Mouse (Mus musculus): ENCODE results near the gene Metap1d. TPM values are rescaled to one million over a fixed set of nuclear protein-coding genes. Genes with fewer than 3 reads are reported as not detected.

The Metap1d gene
- polyA plus RNA-seq, 1 experiment from 2014 or later, result 33.4 TPM

DNA sequence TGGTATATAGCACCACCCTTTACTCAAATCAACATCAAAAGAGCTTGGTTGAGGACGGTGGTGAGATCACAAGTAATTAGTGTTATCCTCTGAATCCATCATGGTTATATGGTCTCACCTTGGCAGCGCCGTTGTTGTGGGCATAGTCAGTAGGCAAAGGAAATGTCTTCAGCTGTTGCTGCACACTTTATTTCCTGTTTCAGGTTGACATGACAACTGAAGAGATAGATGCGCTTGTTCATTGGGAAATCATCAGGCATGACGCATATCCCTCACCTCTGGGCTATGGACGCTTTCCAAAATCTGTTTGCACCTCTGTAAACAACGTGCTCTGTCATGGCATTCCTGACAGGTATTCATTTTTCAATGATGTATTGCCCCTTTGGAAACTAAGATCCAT lies 58.1 kb downstream of the Metap1d start:
- WGBS, result 90% methylated on average over 7 of the region's 7 CpGs
- H3K9me3 ChIP-seq, result no peaks in the 10 kb centered on the region
- no peak overlapping the region for H3K27ac ChIP-seq
- H3K9ac ChIP-seq, result no peak overlapping the region
- 0 out of 2 replicates have a peak, but pooled peaks cover 3% of the 10 kb centered on the region for H3K4me1 ChIP-seq (replicated peaks)
- no peak for ATAC-seq (ENCODE audit: low FRiP score)
- no peak overlapping the region for H3K4me3 ChIP-seq
- no peak overlapping the region for H3K4me2 ChIP-seq
- 0 out of 2 replicates have a peak, but pooled peaks cover 2% of the 10 kb centered on the region for H3K36me3 ChIP-seq
- peaks cover 16% of the 10 kb centered on the region for H3K27me3 ChIP-seq

DNA sequence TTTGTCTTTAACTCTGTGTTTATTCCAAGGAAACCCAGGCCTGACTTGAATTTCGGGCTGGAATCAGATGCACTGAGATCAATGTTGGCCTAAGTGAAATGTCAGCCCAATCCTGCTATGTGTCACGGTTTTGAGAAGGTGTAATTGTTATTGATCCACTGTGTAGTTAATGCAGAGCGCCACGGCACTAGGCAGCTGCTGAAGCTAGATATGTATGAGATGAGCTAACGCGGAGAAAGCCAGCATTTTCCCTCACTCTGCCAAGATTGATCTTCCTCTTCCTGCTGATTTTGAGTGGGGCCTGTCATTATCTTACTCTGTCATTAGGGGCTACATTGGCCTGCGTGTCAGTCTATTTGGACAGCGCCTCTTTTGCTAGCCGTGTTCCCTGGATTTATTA lies 59.2 kb downstream of the Metap1d start:
- no peak for ATAC-seq (ENCODE audit: low FRiP score)
- H3K4me2 ChIP-seq, result no peak overlapping the region
- no peaks in the 10 kb centered on the region for H3K9me3 ChIP-seq
- 0 out of 2 replicates have a peak, but pooled peaks cover 6% of the 10 kb centered on the region for H3K4me1 ChIP-seq (replicated peaks)
- no peak overlapping the region for H3K9ac ChIP-seq
- 0 out of 2 replicates have a peak overlapping the region, but pooled peaks have one; percentile 35 for H3K27ac ChIP-seq
- 0 out of 2 replicates have a peak, but pooled peaks cover 2% of the 10 kb centered on the region for H3K36me3 ChIP-seq
- WGBS, result 63% methylated on average over 9 of the region's 9 CpGs
- H3K27me3 ChIP-seq, result peaks cover 16% of the 10 kb centered on the region
- H3K4me3 ChIP-seq, result no peak overlapping the region

DNA sequence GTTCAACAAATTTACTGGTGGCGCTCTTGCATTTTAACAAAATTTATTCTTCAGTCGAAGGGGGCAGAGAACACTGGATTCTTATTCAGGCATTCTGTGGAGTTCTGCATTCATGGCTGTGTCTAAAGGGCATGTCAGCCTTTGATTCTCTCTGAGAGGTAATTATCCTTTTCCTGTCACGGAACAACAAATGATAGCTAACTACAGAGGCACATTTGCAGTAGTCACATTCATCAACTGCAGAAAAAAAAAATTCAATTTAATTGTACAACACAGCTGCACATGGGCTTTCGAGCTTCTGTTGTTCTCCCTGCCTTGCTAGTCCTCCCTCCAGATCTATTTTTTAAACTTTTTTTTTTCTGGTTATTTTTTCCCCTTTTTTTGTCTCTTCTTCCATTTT lies 63.9 kb downstream of the Metap1d start:
- Histone ChIP-seq H3K27ac (no peak overlapping the region), H3K4me3 (no peak overlapping the region), H3K4me1 (replicated peaks) (0 out of 2 replicates have a peak, but pooled peaks cover 6% of the 10 kb centered on the region), H3K27me3 (peaks cover 61% of the 10 kb centered on the region), H3K4me2 (no peak overlapping the region), H3K9ac (no peak overlapping the region), H3K36me3 (no peaks in the 10 kb centered on the region), H3K9me3 (no peaks in the 10 kb centered on the region)
- no peak for ATAC-seq (ENCODE audit: low FRiP score)
- WGBS, result 17% methylated on average over 4 of the region's 4 CpGs

DNA sequence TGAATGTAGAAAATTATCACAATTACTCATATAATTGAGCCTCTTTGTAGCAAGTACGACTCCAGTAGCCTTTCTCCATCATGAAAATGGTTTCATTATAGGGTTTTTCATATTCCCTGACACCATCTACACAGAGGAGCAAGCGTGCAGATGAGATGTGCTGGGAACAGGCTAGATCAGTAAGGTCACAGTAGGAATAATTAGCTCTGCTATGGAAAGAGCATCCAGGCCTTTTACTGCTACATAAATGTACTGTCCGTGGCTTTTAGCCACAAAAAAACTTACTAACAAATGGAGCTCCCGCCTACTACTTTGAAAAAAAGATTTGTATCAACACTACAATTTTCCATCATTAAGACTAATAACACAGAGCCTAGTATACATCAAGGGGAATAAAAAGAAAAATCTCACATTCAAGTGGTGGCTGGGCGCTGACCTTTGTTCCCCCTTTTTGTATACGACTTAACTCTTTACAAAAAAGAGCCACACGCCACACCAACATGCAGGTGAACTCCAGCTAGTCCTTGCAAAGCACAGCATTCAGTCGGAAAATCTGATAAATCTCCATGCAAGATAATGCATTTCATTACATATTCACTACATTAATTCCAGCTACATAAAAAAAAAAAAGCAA lies 64.5 kb downstream of the Metap1d start:
- 31% methylated on average over 8 of the region's 8 CpGs for WGBS
- no peak overlapping the region for H3K4me3 ChIP-seq
- peaks cover 66% of the 10 kb centered on the region for H3K27me3 ChIP-seq
- H3K9me3 ChIP-seq, result no peaks in the 10 kb centered on the region
- H3K4me2 ChIP-seq, result no peak overlapping the region
- no peaks in the 10 kb centered on the region for H3K36me3 ChIP-seq
- no peak for ATAC-seq (ENCODE audit: low FRiP score)
- no peak overlapping the region for H3K9ac ChIP-seq
- no peak overlapping the region for H3K27ac ChIP-seq
- H3K4me1 ChIP-seq (replicated peaks), result 0 out of 2 replicates have a peak, but pooled peaks cover 4% of the 10 kb centered on the region

DNA sequence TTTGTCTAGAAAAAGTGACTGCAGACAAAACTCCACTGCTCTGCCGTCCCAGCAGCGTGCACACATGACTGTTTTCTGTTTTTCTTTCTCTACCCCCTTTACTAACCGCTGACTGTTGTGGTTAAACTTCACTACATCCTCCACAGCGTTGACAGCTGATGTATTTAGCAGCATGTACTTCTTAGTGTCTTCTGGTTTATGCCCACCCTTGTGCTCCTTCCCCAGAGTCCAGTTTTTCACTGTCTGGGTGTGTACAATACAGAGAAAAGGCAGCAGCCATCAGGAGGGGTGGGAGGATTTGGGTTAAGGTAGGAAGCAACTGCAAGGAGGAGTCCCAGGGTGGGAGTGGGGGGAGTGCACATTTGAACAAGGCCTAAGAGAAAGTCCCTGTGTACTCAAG lies 69.8 kb downstream of the Metap1d start:
- peaks cover 97% of the 10 kb centered on the region for H3K27me3 ChIP-seq
- no peaks in the 10 kb centered on the region for H3K36me3 ChIP-seq
- no peak for ATAC-seq (ENCODE audit: low FRiP score)
- H3K9ac ChIP-seq, result no peak overlapping the region
- H3K27ac ChIP-seq, result no peak overlapping the region
- H3K9me3 ChIP-seq, result no peaks in the 10 kb centered on the region
- 72% methylated on average over 4 of the region's 4 CpGs for WGBS
- no peaks in the 10 kb centered on the region for H3K4me1 ChIP-seq (replicated peaks)
- H3K4me2 ChIP-seq, result no peak overlapping the region
- H3K4me3 ChIP-seq, result no peak overlapping the region

DNA sequence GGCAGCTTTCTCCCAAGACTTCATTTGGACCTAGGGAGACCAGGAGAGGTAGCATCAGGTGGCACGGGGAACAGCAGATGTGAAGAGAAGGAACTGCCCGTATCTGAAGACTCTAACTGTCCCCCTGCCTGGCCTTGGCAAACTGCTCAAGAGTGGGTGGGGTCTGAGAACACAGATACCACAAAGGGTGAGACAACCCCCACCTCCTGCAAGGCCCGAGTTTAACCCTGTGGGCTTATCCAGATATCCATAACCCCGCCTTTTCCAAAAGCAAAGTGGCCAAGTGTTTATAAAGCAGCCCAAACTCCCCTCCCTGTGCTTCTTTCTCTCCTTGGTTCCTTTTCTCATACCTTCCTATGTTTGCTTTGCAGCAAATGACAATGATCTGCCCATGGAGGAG lies 70.4 kb downstream of the Metap1d start:
- ATAC-seq (ENCODE audit: low FRiP score), result no peak
- Histone ChIP-seq H3K4me1 (replicated peaks) (no peaks in the 10 kb centered on the region), H3K27ac (no peak overlapping the region), H3K9me3 (no peaks in the 10 kb centered on the region), H3K4me2 (no peak overlapping the region), H3K36me3 (no peaks in the 10 kb centered on the region), H3K27me3 (peaks cover 97% of the 10 kb centered on the region), H3K4me3 (no peak overlapping the region), H3K9ac (no peak overlapping the region)
- WGBS, result 51% methylated on average over 4 of the region's 4 CpGs

DNA sequence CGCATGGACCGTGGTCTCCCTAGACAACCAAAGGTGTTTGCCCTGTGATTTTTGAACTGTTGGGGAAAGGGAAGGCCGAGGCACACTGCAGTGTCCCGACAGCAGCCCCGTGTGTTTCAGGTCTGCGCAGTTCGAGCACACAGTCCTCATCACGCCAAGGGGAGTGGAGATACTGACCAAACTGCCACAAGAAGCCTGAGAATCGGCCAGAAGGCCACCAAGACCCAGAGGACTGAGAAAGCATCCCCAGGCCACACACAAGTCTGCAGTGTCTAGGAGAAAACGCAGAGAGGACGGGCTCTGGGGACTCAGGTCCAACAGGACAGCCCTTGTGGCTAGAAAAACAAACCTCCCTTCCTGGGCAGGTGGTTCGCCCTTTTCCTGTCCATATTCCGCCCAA lies 71.7 kb downstream of the Metap1d start:
- ATAC-seq (ENCODE audit: low FRiP score), result no peak
- no peak overlapping the region for H3K9ac ChIP-seq
- peaks cover 97% of the 10 kb centered on the region for H3K27me3 ChIP-seq
- no peak overlapping the region for H3K27ac ChIP-seq
- peaks cover 12% of the 10 kb centered on the region for H3K4me1 ChIP-seq (replicated peaks)
- H3K4me2 ChIP-seq, result no peak overlapping the region
- H3K9me3 ChIP-seq, result no peaks in the 10 kb centered on the region
- H3K4me3 ChIP-seq, result no peak overlapping the region
- H3K36me3 ChIP-seq, result no peaks in the 10 kb centered on the region
- 26% methylated on average over 13 of the region's 13 CpGs for WGBS

DNA sequence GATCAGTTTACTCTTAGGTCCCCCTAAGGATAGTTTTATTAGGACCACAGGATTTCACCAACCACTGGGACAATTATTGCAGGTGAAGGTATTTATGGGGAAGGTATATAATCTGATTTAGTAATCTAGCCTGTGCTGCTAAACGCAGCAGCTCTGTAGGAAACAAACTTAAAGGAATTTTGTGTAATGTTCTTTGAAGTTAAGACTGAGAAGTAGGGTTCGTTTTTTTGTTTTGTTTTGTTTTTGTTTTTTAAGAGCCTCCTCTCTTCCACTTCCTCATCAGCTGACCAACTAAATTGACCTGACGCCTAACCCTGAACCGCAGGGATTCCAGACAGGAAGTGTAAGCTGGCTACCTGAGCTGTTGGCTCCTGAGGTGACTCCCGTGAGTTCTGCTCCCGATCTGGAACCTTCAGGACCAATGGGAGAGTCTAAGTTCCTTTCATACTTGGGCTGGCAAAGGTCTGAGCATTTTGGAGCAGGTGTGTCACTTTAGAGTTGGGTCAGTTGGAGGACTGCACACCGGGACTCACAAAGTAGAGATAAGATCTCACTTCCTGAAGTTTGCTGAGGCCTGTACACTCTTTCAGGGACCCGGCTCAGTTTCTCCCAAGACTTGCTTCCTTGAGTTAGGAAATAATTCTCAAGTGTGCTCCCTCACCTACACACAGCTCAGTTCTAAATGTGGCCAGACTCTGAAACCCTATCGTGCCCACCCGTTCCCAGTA lies 73.7 kb downstream of the Metap1d start:
- Histone ChIP-seq H3K27me3 (peaks cover 97% of the 10 kb centered on the region), H3K4me1 (replicated peaks) (peaks cover 26% of the 10 kb centered on the region), H3K9ac (no peak overlapping the region), H3K4me3 (no peak overlapping the region), H3K27ac (no peak overlapping the region), H3K36me3 (no peaks in the 10 kb centered on the region), H3K4me2 (no peak overlapping the region), H3K9me3 (no peaks in the 10 kb centered on the region)
- WGBS, result 3% methylated on average over 10 of the region's 10 CpGs
- no peak for ATAC-seq (ENCODE audit: low FRiP score)

DNA sequence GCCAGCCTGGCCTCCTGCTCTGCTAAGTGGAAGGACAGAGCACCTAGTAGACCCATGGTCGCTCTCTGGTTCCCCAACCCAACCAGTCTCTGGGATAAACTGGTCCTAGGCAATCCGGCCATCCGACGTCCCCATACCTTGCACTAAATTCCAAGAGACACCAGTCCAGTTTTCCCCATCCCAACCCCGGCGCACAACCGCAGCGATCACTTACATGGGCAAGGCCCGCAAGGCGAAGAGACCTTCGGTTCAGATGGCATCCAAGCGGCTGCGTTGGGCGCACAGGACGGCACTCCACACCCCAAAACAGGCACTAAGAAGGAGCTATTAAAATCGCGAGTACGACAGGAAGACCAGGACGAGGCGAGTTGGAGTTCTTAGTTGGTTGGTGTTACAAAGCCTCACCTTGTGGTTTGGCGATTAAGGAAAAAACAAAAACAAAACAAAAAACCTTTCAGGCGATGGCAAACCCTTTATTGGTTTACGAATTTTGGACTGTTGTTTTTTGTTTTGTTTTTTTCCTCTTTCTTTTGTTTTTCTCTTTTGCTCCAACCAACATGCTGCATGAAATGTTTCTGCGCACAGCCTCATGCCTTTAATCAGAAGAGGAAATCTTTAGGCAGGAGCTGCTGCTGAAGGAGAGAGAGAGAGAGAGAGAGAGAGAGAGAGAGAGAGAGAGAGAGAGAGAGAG lies 74.4 kb downstream of the Metap1d start:
- no peak overlapping the region for H3K4me3 ChIP-seq
- peaks cover 99% of the 10 kb centered on the region for H3K27me3 ChIP-seq
- H3K36me3 ChIP-seq, result no peaks in the 10 kb centered on the region
- no peak for ATAC-seq (ENCODE audit: low FRiP score)
- H3K4me1 ChIP-seq (replicated peaks), result peaks cover 26% of the 10 kb centered on the region
- no peaks in the 10 kb centered on the region for H3K9me3 ChIP-seq
- H3K9ac ChIP-seq, result no peak overlapping the region
- WGBS, result 2% methylated on average over 24 of the region's 24 CpGs
- no peak overlapping the region for H3K4me2 ChIP-seq
- H3K27ac ChIP-seq, result no peak overlapping the region

DNA sequence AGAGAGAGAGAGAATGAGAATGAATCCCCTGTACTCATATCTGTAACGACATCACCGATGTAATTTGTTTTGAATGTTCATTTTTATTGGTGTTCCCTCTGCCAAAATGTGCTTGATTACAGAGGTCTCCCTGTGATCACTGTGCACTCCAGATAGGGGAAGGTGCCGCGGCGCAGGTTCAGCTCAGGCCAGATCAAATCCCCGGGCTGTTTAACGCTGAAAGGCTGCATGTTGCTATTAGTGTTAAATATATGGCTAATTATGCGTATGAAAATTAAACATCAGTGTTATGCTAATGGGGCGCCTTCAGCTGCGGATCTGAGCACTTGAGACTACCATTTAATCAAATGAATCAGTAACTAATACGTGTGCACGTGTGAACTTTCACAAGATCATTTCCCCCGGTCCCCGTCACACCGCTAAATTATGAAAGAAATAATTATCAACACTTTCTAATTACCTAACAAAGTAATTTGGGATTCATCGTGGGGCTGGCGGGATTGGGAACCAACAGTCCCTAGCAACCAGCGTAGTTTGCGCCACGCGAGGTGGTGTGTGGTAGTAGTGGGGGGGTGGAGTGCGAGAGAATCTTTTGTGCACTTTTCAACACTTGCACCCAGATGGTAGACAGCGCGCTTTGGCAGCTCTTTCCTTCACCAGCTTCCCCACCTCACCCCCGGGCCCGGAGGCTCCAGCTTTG lies 75.1 kb downstream of the Metap1d start, which contains the start of gene Dlx1:
Dlx1 (plus strand) TSS at position 100 of the 700 bp plus-strand sequence.
- H3K9me3 ChIP-seq, result no peaks in the 10 kb centered on the region
- peak within 1 kb of the TSS; percentile 35; the same call in 1 of the 2 replicates for H3K9ac ChIP-seq
- peak within 1 kb of the TSS; percentile 39 for H3K4me3 ChIP-seq
- H3K4me1 ChIP-seq (replicated peaks), result peaks cover 26% of the 10 kb centered on the region
- under 1% methylated on average over 26 of the region's 26 CpGs for WGBS
- H3K27me3 ChIP-seq, result peaks cover 99% of the 10 kb centered on the region
- no peak within 1 kb of the TSS for H3K27ac ChIP-seq
- no peaks in the 10 kb centered on the region for H3K36me3 ChIP-seq
- H3K4me2 ChIP-seq, result peak within 1 kb of the TSS; percentile 63
- ATAC-seq (ENCODE audit: low FRiP score), result 0 out of 2 replicates have a peak, but pooled peaks have one; percentile 8

DNA sequence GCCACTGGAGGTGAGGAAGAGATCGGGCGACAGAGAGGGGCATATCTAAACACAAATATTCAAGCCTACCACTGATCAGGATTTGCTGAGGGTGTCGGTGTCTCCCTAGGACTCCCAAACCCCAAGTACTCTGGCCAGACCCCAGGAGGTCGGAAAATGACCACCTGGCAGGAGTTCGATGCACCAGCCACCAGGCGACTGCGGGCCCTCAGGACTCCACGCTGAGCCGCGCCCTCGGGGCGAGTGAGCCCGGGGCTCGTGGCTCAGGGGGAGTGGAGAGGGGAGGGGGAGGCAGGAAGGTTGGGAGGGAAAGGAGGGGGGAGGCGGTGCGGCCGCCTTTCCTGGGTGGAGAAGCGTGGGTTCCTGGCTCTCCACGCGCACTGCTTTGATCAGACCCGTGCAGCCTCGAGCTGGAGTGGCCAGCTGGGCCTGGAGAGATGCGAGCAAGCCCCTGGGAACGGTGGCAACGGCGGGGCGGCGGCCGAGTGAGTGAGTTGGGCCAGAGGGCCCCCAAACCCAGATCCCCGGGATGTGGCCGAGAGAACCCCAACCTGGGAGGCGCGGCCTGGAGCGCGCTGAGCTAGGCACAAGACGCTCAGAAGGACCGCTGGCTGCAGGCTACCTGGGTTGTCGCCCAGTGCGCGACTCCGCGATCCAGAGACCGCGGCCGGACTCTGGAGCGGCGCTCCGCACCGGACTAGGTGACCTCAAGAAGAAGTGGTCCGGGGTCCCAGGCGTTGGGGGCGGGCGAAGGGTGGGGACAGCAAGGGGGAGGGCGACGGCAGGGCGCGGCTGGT lies 75.8 kb downstream of the Metap1d start:
- Histone ChIP-seq H3K9me3 (no peaks in the 10 kb centered on the region), H3K27me3 (peaks cover 99% of the 10 kb centered on the region), H3K4me3 (peak overlapping the region; percentile 39), H3K4me2 (peak overlapping the region; percentile 63), H3K36me3 (no peaks in the 10 kb centered on the region), H3K4me1 (replicated peaks) (peaks cover 26% of the 10 kb centered on the region), H3K9ac (peak overlapping the region; percentile 35; the same call in 1 of the 2 replicates), H3K27ac (no peak overlapping the region)
- under 1% methylated on average over 41 of the region's 57 CpGs for WGBS
- peak; percentile 38; the same call in 1 of the 2 replicates for ATAC-seq (ENCODE audit: low FRiP score)
